Mouse (Mus musculus): ENCODE data around the gene Prpf3. TPM values are rescaled to one million over a fixed set of nuclear protein-coding genes. Genes with fewer than 3 reads are reported as not detected.

Prpf3 gene
- polyA plus RNA-seq, 1 experiment from 2014 or later: 47.2 TPM

Other genes starting within 250 kb of the Prpf3 start
- gene Ensa, start 230.9 kb downstream of the Prpf3 start, polyA plus RNA-seq (2015; fragmentation: Nextera tagmentation; extraction: Ambion mirVana): 113 and 124 TPM in 2 replicates
- 43.4 and 48.3 TPM in 2 replicates for gene Mcl1, start 197.1 kb downstream of the Prpf3 start, polyA plus RNA-seq (2015; fragmentation: Nextera tagmentation; extraction: Ambion mirVana)
- gene Adamtsl4, start 168.0 kb downstream of the Prpf3 start, polyA plus RNA-seq (2015; fragmentation: Nextera tagmentation; extraction: Ambion mirVana): 0.48 and 1.2 TPM in 2 replicates
- 7.9 and 11.0 TPM in 2 replicates for gene Ecm1, start 116.3 kb downstream of the Prpf3 start, polyA plus RNA-seq (2015; fragmentation: Nextera tagmentation; extraction: Ambion mirVana)
- 49.5 and 53.0 TPM in 2 replicates for gene Tars2, start 95.7 kb downstream of the Prpf3 start, polyA plus RNA-seq (2015; fragmentation: Nextera tagmentation; extraction: Ambion mirVana)
- 23.5 and 29.0 TPM in 2 replicates for gene Rprd2, start 37.0 kb downstream of the Prpf3 start, polyA plus RNA-seq (2015; fragmentation: Nextera tagmentation; extraction: Ambion mirVana)
- 243 and 277 TPM in 2 replicates for gene Mrps21, start 15.6 kb upstream of the Prpf3 start, polyA plus RNA-seq (2015; fragmentation: Nextera tagmentation; extraction: Ambion mirVana)
- 4.1 and 5.7 TPM in 2 replicates for gene Ciart, start 26.4 kb upstream of the Prpf3 start, polyA plus RNA-seq (2015; fragmentation: Nextera tagmentation; extraction: Ambion mirVana)
- 13.8 and 14.4 TPM in 2 replicates for gene BC028528, start 36.1 kb upstream of the Prpf3 start, polyA plus RNA-seq (2015; fragmentation: Nextera tagmentation; extraction: Ambion mirVana)
- 35.6 and 35.9 TPM in 2 replicates for gene Aph1a, start 38.1 kb upstream of the Prpf3 start, polyA plus RNA-seq (2015; fragmentation: Nextera tagmentation; extraction: Ambion mirVana)
- 9.4 and 10.2 TPM in 2 replicates for gene Car14, start 48.8 kb upstream of the Prpf3 start, polyA plus RNA-seq (2015; fragmentation: Nextera tagmentation; extraction: Ambion mirVana)
- gene Anp32e, start 73.4 kb upstream of the Prpf3 start, polyA plus RNA-seq (2015; fragmentation: Nextera tagmentation; extraction: Ambion mirVana): 185 and 205 TPM in 2 replicates
- gene Plekho1, start 140.1 kb upstream of the Prpf3 start, polyA plus RNA-seq (2015; fragmentation: Nextera tagmentation; extraction: Ambion mirVana): 71.4 and 74.9 TPM in 2 replicates
- 55.3 and 57.4 TPM in 2 replicates for gene Vps45, start 202.6 kb upstream of the Prpf3 start, polyA plus RNA-seq (2015; fragmentation: Nextera tagmentation; extraction: Ambion mirVana)
- 8.8 and 9.3 TPM in 2 replicates for gene Otud7b, start 248.6 kb upstream of the Prpf3 start, polyA plus RNA-seq (2015; fragmentation: Nextera tagmentation; extraction: Ambion mirVana)